Mouse (Mus musculus): ENCODE measurements around the gene Isg15. TPM values are rescaled to one million over a fixed set of nuclear protein-coding genes. Genes with fewer than 3 reads are reported as not detected.
"Not testable (repeated sequence)": the region's sequence is repeated elsewhere in the genome, so short reads cannot be mapped to it uniquely, and the experiment has no call there.

Isg15 gene
- polyA plus RNA-seq, 1 experiment from 2014 or later: 0.38 TPM

DNA sequence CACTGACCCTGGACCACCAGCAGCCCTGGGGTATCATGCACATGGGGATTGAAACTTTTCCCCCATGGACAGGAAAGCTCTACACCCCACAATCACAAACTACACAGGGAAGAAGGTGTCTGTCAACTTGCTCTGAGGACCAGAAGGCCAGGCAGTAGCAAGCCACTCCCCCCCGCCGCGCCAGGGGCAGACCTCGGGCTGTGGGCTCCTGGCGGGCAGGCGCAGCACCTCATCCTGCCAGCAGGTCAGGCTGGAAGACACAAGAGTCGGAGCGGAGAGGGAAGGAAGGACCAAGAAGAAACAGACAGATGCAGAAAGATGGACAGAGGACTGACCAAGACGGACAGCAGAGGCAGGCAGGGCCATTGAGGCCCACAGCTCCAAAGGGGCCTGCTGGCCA is 23.0 kb downstream of the Isg15 start:
- WGBS: 95% methylated on average over 9 of the region's 9 CpGs
- H3K9me3 ChIP-seq: no peaks in the 10 kb centered on the region
- H3K27me3 ChIP-seq (ENCODE audit: poor library complexity, severe bottlenecking): no peaks in the 10 kb centered on the region
- H3K4me1 ChIP-seq: no peaks in the 10 kb centered on the region
- no peak overlapping the region for H3K27ac ChIP-seq
- peaks cover 100% of the 10 kb centered on the region for H3K36me3 ChIP-seq (replicated peaks)
- H3K4me3 ChIP-seq: no peak overlapping the region
- no peak for DNase-seq (ENCODE audit: extremely low spot score, low spot score)

DNA sequence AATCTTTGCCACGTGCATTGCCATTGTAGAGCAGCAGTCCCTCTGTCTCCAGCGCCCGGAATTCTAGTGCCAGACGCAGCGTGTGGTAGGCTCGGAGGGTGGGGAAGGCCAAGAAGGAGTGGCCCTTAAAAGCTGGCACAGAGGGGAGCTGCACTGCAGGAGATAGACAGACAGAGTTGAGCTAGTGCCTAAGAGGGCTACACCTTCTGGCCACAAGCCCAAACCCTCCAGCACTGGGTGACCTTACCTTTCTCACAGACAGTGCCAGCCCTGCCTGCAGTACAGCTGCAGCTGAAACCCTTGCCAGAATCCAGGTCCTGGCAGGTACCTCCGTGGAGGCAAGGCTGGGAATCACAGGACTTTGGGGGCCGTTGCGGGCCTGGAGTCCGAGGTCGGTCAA is 28.8 kb downstream of the Isg15 start:
- 97% methylated on average over 11 of the region's 11 CpGs for WGBS
- Histone ChIP-seq H3K4me3 (no peak overlapping the region), H3K9me3 (no peaks in the 10 kb centered on the region), H3K27ac (no peak overlapping the region), H3K27me3 (ENCODE audit: poor library complexity, severe bottlenecking) (no peaks in the 10 kb centered on the region), H3K36me3 (replicated peaks) (peaks cover 100% of the 10 kb centered on the region), H3K4me1 (no peaks in the 10 kb centered on the region)
- DNase-seq (ENCODE audit: extremely low spot score, low spot score): no peak

DNA sequence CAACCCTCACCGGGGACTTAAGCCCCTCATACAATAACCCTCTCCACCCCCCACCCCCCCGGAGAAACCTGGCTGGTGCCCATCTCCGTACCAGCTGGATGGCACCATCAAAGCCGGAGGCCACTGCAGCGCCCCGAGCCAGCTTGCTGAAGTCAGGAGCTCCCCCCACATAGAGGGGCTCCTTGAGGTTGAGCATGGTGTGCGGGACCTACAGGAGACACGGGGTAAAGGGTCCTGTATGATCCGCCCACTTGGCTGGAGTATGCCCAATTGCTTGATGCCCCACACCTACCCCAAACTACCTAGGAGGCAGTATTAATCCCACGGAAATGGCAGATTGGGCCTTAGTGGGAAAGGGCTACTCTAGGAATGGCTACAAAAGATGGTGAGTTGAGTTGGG is 31.5 kb downstream of the Isg15 start:
- 95% methylated on average over 10 of the region's 10 CpGs for WGBS
- Histone ChIP-seq H3K9me3 (no peaks in the 10 kb centered on the region), H3K4me1 (no peaks in the 10 kb centered on the region), H3K4me3 (no peak overlapping the region), H3K36me3 (replicated peaks) (peaks cover 100% of the 10 kb centered on the region), H3K27ac (no peak overlapping the region), H3K27me3 (ENCODE audit: poor library complexity, severe bottlenecking) (no peaks in the 10 kb centered on the region)
- DNase-seq (ENCODE audit: extremely low spot score, low spot score): no peak

DNA sequence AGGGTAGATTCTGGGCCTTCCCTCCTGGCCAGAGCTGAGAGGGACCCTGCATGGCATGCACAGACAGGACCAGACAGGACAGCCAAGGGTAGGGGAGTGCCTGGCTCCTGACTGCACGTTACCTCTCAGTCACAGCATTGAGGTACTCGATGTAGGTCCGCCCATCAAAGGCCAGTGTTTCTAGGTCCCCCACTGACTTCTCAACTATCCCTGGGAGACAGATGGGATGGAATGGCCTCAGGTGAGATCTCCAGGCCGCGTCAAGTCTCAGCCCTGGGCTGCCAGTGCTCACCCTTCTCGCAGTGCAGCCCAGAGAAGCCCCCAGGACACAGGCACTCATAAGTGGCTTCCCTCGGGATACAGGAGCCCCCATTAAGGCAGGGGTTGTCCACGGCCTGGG is 32.0 kb downstream of the Isg15 start:
- H3K4me1 ChIP-seq: no peaks in the 10 kb centered on the region
- H3K27ac ChIP-seq: no peak overlapping the region
- H3K4me3 ChIP-seq: no peak overlapping the region
- DNase-seq (ENCODE audit: extremely low spot score, low spot score): no peak
- H3K36me3 ChIP-seq (replicated peaks): peaks cover 100% of the 10 kb centered on the region
- peaks cover 1% of the 10 kb centered on the region; the same call in 1 of the 2 replicates for H3K9me3 ChIP-seq
- WGBS: 92% methylated on average over 8 of the region's 8 CpGs
- H3K27me3 ChIP-seq (ENCODE audit: poor library complexity, severe bottlenecking): no peaks in the 10 kb centered on the region

DNA sequence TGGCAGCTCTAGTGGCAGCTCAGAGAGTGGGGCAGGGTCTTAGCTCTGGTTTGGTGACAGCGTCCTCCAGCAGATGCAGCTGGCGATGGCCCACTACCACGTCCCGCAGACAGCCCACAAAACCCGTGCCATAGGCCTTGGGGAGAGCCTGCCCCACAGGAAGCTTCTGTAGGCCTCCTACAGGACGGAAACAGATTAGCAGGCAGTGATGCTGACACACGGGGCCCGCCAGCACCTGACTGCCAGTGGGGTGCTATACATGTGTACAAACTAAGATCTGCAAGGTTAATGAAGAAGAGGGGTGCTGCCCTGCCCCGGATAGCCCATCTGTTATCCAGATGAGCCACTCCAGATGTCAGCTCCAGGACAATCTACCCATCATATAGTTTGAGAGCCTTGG is 34.1 kb downstream of the Isg15 start:
- Histone ChIP-seq H3K9me3 (peaks cover 20% of the 10 kb centered on the region), H3K4me3 (no peak overlapping the region), H3K27ac (no peak overlapping the region), H3K27me3 (ENCODE audit: poor library complexity, severe bottlenecking) (no peaks in the 10 kb centered on the region), H3K4me1 (no peaks in the 10 kb centered on the region), H3K36me3 (replicated peaks) (peaks cover 99% of the 10 kb centered on the region)
- DNase-seq (ENCODE audit: extremely low spot score, low spot score): no peak
- 91% methylated on average over 9 of the region's 9 CpGs for WGBS

DNA sequence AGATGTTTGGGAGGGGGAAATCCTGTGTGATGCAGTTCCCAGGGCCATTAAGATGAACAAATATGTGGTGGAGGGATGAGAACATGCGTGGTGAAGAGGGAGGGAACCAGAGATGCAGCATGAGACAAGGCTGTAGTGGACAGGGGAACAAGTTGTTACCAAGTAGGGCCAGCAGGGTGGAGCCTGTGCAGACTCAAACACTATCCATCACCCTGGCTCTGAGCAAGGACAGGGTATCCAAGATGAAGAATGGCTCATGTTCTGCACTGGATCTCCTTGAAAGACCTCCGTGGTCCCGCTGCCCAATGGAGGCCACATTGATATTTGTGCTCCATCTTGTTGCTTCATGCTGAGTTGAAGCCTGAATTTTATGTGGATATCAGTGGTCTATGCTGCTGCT is 45.8 kb downstream of the Isg15 start:
- 92% methylated on average over 3 of the region's 3 CpGs for WGBS
- no peaks in the 10 kb centered on the region for H3K4me1 ChIP-seq
- no peaks in the 10 kb centered on the region for H3K36me3 ChIP-seq (replicated peaks)
- H3K9me3 ChIP-seq: peaks cover 27% of the 10 kb centered on the region
- H3K4me3 ChIP-seq: no peak overlapping the region
- no peak for DNase-seq (ENCODE audit: extremely low spot score, low spot score)
- H3K27me3 ChIP-seq (ENCODE audit: poor library complexity, severe bottlenecking): no peaks in the 10 kb centered on the region
- no peak overlapping the region for H3K27ac ChIP-seq

DNA sequence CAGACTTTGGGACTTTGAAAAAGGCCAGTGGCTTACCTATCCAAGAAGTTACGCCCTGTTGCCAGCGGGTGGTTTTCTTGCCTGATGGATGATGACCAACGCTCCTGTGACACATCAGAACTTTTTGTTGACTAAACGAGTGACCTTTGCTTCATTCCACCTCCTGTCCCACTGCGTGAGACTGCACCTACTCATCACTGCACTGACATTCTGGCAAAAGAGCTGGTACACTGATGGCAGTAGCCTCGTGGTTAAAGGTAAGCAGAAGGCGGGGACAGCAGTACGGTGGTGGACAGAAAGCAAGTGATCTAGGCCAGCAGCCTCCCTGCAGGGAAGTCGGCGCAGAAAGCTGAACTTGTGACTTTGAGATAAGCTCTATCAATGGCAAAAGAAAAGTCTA is 49.7 kb downstream of the Isg15 start:
- not testable (repeated sequence) for DNase-seq (ENCODE audit: extremely low spot score, low spot score); H3K27ac ChIP-seq; H3K27me3 ChIP-seq (ENCODE audit: poor library complexity, severe bottlenecking); H3K4me1 ChIP-seq; H3K4me3 ChIP-seq; H3K36me3 ChIP-seq (replicated peaks)
- WGBS: 89% methylated on average over 10 of the region's 10 CpGs
- peaks cover 12% of the 10 kb centered on the region; the same call in 1 of the 2 replicates for H3K9me3 ChIP-seq

Small RNA genes within 50 kb of the gene (microRNA-seq; reads per million reads assigned to microRNA genes)
- gene Mir7658: 11.1 reads per million, percentile 22 among the genes with 10 or more reads in this experiment

Other genes with a start within 250 kb of the Isg15 start
- gene C1qtnf12, start 238.5 kb downstream of the Isg15 start, polyA plus RNA-seq (2016; fragmentation: Nextera tagmentation; extraction: Ambion mirVana): 18.4 and 20.9 TPM in 2 replicates
- gene B3galt6, start 208.2 kb downstream of the Isg15 start, polyA plus RNA-seq (2016; fragmentation: Nextera tagmentation; extraction: Ambion mirVana): 12.7 and 14.0 TPM in 2 replicates
- 134 and 135 TPM in 2 replicates for gene Sdf4, start 207.9 kb downstream of the Isg15 start, polyA plus RNA-seq (2016; fragmentation: Nextera tagmentation; extraction: Ambion mirVana)
- 0.72 and 1.1 TPM in 2 replicates for gene Tnfrsf4, start 187.0 kb downstream of the Isg15 start, polyA plus RNA-seq (2016; fragmentation: Nextera tagmentation; extraction: Ambion mirVana)
- gene Tnfrsf18, start 174.7 kb downstream of the Isg15 start, polyA plus RNA-seq (2016; fragmentation: Nextera tagmentation; extraction: Ambion mirVana): 0.72 and 1.1 TPM in 2 replicates
- 0.10 and 0.41 TPM in 2 replicates for gene Ttll10, start 141.4 kb downstream of the Isg15 start, polyA plus RNA-seq (2016; fragmentation: Nextera tagmentation; extraction: Ambion mirVana)
- gene 9430015G10Rik, start 90.8 kb downstream of the Isg15 start, polyA plus RNA-seq (2016; fragmentation: Nextera tagmentation; extraction: Ambion mirVana): 81.2 and 86.9 TPM in 2 replicates
- gene Rnf223, start 70.3 kb downstream of the Isg15 start, polyA plus RNA-seq (2016; fragmentation: Nextera tagmentation; extraction: Ambion mirVana): 0.87 and 1.1 TPM in 2 replicates
- 58.3 and 62.0 TPM in 2 replicates for gene Agrn, start 3.3 kb downstream of the Isg15 start, polyA plus RNA-seq (2016; fragmentation: Nextera tagmentation; extraction: Ambion mirVana)
- 3.9 and 4.4 TPM in 2 replicates for gene AW011738, start 2.5 kb upstream of the Isg15 start, polyA plus RNA-seq (2016; fragmentation: Nextera tagmentation; extraction: Ambion mirVana)
- gene Perm1, start 15.1 kb upstream of the Isg15 start, polyA plus RNA-seq (2016; fragmentation: Nextera tagmentation; extraction: Ambion mirVana): 1.1 TPM in 2 replicates
- 21.9 and 23.1 TPM in 2 replicates for gene Plekhn1, start 34.0 kb upstream of the Isg15 start, polyA plus RNA-seq (2016; fragmentation: Nextera tagmentation; extraction: Ambion mirVana)
- gene Noc2l, start 35.2 kb upstream of the Isg15 start, polyA plus RNA-seq (2016; fragmentation: Nextera tagmentation; extraction: Ambion mirVana): 122 and 124 TPM in 2 replicates
- 0.42 and 0.78 TPM in 2 replicates for gene Samd11, start 54.8 kb upstream of the Isg15 start, polyA plus RNA-seq (2016; fragmentation: Nextera tagmentation; extraction: Ambion mirVana)
- not detected in 2 replicates for gene Vmn2r-ps159, start 130.3 kb upstream of the Isg15 start, polyA plus RNA-seq (2016; fragmentation: Nextera tagmentation; extraction: Ambion mirVana)

Measured in forebrain, embryonic 10.5 days (tissue).